Mouse (Mus musculus): Measurements from ENCODE around the gene Dapk1. TPM values are rescaled to one million over a fixed set of nuclear protein-coding genes. Genes with fewer than 3 reads are reported as not detected.

Gene Dapk1
- polyA plus RNA-seq, 1 experiment, result 12.0 TPM

DNA sequence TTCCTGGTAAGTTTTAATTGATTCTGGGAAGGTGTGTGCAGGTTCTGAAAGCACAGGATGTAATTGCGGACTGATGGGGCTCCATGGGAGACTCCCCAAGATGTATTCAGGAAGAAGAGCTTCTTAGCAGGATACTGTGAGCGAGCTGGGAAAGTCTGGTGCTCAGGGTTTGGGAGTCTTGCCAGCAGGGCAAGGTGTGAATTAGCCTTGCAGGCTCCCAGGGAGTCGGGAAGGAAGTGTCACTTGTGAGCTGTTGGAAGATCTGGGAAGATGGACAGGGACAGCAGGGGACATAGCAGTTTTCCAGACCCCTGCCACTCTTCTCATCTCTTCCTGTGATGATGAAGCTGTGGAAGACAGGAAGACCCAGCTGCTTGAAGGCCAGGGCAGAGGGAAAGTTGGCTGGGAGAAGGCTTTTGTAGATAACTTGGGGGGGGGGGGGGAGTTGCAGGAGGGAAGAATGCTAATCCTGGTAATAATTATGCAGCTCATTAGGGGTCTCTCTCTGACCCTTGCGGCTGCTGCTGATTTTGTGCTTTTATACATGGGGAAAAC lies 19.7 kb downstream of the Dapk1 start:
- Histone ChIP-seq H3K27ac (ENCODE audit: control insufficient read depth, insufficient read depth, low read depth, low read length, poor library complexity) (no peak overlapping the region), H3K4me1 (ENCODE audit: control insufficient read depth, insufficient read depth, low read length) (no peaks in the 10 kb centered on the region; the same call in 1 of the 2 replicates), H3K4me3 (replicated peaks; ENCODE audit: control insufficient read depth, low read depth, low read length) (no peak overlapping the region)
- no peak for TF ChIP-seq CTCF (IDR thresholded peaks at IDR 0.05; ENCODE audit: control insufficient read depth, insufficient read depth, low read length)
- no peak for TF ChIP-seq POLR2A (IDR thresholded peaks at IDR 0.05; ENCODE audit: borderline replicate concordance, control insufficient read depth, low read depth, low read length)
- 85% methylated on average over 4 of the region's 4 CpGs for WGBS

DNA sequence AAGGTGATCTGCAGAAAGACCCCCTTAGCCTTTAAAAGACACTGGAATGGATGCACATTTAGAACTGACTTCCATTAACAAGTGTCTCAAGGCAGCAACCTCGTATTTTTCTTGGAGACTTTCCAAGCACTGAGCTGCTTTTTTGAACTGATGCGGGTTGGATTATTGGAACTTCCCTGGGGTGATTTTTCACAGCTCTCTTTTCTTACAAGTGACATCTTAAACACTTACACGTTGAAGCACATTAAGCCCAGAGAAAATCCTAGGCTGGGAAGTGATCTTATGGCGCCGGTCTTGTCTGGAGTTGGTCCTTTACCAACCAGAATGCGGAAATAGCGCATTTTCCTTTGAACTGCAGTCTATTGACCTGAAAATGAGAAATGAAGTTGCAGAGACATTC lies 23.8 kb downstream of the Dapk1 start:
- 85% methylated on average over 7 of the region's 7 CpGs for WGBS
- Histone ChIP-seq H3K27ac (ENCODE audit: control insufficient read depth, insufficient read depth, low read depth, low read length, poor library complexity) (no peak overlapping the region), H3K4me3 (replicated peaks; ENCODE audit: control insufficient read depth, low read depth, low read length) (no peak overlapping the region), H3K4me1 (ENCODE audit: control insufficient read depth, insufficient read depth, low read length) (no peaks in the 10 kb centered on the region; the same call in 1 of the 2 replicates)
- TF ChIP-seq POLR2A (IDR thresholded peaks at IDR 0.05; ENCODE audit: borderline replicate concordance, control insufficient read depth, low read depth, low read length) (no peak), CTCF (IDR thresholded peaks at IDR 0.05; ENCODE audit: control insufficient read depth, insufficient read depth, low read length) (no peak)

DNA sequence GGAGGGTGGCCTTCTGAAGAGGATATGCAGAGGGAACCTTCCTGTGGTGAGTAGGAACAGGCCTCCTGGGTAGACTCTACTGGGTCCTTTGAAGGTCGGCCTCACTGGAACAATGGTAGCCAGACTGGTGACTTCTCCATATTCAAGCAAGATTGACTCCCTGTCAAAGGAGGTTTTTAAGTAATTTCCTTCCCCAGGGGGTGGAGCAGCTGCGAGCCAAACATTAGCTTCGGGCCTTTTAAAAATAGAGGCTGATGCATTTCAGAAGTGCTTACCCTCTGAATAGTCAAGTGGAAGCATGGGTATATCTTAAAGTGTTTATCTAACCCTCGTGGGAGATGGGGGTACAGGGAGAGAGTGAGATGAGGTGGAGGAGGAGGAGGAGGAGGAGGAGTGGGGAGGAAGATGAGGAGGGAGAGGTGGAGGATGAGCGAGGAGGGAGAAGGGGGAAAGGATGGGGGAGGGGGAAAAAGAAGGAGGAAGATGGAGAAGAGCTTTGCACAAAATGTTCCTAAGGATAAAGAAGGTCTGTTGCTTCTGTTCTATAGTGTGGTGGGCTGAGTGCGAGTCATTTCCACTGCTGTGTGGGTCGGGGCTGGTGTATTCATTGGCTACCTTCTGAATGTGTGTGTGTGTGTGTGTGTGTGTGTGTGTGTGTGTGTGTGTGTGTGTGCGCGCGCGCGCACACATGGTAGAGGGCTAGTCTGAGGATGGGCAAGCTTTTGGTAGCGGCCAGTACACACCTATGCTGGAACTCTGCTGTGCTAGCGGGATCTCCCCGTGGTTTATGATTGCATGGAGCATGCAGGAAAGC lies 26.3 kb downstream of the Dapk1 start:
- no peak overlapping the region for H3K27ac ChIP-seq (ENCODE audit: control insufficient read depth, insufficient read depth, low read depth, low read length, poor library complexity)
- 61% methylated on average over 15 of the region's 15 CpGs for WGBS

DNA sequence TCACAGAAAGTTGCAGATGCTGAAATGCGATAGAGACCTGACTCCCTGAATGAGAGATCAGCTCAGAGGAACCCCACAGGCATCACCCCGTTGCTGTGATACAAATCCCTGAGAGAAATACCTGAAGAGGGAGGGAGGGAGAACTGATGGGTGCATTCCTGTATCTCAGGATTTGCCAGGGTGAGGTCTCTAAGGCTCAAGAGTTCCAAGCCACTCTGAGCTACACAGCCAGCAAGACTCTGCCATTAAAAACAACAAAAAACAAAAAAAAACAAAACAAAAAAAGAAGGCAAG lies 26.9 kb downstream of the Dapk1 start:
- Histone ChIP-seq H3K27ac (ENCODE audit: control insufficient read depth, insufficient read depth, low read depth, low read length, poor library complexity) (no peak overlapping the region), H3K4me3 (replicated peaks; ENCODE audit: control insufficient read depth, low read depth, low read length) (no peak overlapping the region), H3K4me1 (ENCODE audit: control insufficient read depth, insufficient read depth, low read length) (no peaks in the 10 kb centered on the region)
- 72% methylated on average over 2 of the region's 2 CpGs for WGBS
- TF ChIP-seq POLR2A (IDR thresholded peaks at IDR 0.05; ENCODE audit: borderline replicate concordance, control insufficient read depth, low read depth, low read length) (no peak), CTCF (IDR thresholded peaks at IDR 0.05; ENCODE audit: control insufficient read depth, insufficient read depth, low read length) (no peak)

More for the DNA sequence above, 26.3 kb downstream of the Dapk1 start:
- Histone ChIP-seq H3K4me3 (replicated peaks; ENCODE audit: control insufficient read depth, low read depth, low read length) (no peak overlapping the region), H3K4me1 (ENCODE audit: control insufficient read depth, insufficient read depth, low read length) (no peaks in the 10 kb centered on the region)
- TF ChIP-seq POLR2A (IDR thresholded peaks at IDR 0.05; ENCODE audit: borderline replicate concordance, control insufficient read depth, low read depth, low read length) (no peak), CTCF (IDR thresholded peaks at IDR 0.05; ENCODE audit: control insufficient read depth, insufficient read depth, low read length) (no peak)

DNA sequence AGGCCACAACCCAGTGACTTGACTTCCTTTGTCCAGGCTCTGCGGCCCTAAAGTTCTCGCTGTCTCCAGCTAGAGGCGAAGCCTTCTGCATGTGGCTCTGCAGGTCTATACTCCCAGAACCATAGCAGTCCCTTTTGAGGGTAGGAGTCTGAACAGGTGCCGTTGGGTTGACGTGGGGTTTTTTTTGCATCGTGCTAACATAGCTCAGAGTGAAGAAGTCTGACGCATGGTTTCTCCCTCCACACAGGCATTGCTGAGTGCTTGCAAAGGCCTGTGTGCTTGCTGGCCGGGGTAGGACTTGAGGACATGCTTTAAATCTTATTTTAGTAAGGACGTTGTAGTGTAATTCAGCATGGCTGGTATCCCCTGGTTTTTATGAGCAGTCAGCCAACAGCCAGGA lies 27.7 kb downstream of the Dapk1 start:
- TF ChIP-seq POLR2A (IDR thresholded peaks at IDR 0.05; ENCODE audit: borderline replicate concordance, control insufficient read depth, low read depth, low read length), result no peak
- TF ChIP-seq CTCF (IDR thresholded peaks at IDR 0.05; ENCODE audit: control insufficient read depth, insufficient read depth, low read length), result no peak
- WGBS, result 83% methylated on average over 9 of the region's 9 CpGs
- no peak overlapping the region for H3K27ac ChIP-seq (ENCODE audit: control insufficient read depth, insufficient read depth, low read depth, low read length, poor library complexity)
- no peak overlapping the region for H3K4me3 ChIP-seq (replicated peaks; ENCODE audit: control insufficient read depth, low read depth, low read length)
- H3K4me1 ChIP-seq (ENCODE audit: control insufficient read depth, insufficient read depth, low read length), result no peaks in the 10 kb centered on the region

DNA sequence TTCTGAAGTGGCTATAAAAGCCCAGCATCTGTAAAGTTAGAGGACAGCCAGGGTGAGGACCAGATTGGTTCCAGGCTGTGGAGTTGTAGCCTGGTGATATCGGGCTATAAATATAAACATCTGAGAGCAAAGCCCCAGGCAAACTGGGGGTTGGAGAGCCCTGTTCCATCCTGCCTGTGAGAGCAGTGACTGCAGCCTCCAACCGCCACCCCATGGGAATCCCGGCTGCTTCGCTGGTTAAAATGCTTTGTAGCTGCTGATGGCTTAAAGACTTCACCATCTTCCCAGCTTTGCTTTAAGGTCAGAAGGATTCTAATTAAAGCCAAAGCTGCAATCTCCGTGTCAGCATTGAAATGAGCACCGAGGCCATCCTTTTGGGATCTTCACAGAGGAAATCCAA lies 32.2 kb downstream of the Dapk1 start:
- WGBS, result 86% methylated on average over 6 of the region's 6 CpGs
- Histone ChIP-seq H3K4me3 (replicated peaks; ENCODE audit: control insufficient read depth, low read depth, low read length) (no peak overlapping the region), H3K4me1 (ENCODE audit: control insufficient read depth, insufficient read depth, low read length) (no peaks in the 10 kb centered on the region), H3K27ac (ENCODE audit: control insufficient read depth, insufficient read depth, low read depth, low read length, poor library complexity) (no peak overlapping the region)
- TF ChIP-seq POLR2A (IDR thresholded peaks at IDR 0.05; ENCODE audit: borderline replicate concordance, control insufficient read depth, low read depth, low read length), result no peak
- TF ChIP-seq CTCF (IDR thresholded peaks at IDR 0.05; ENCODE audit: control insufficient read depth, insufficient read depth, low read length), result no peak

DNA sequence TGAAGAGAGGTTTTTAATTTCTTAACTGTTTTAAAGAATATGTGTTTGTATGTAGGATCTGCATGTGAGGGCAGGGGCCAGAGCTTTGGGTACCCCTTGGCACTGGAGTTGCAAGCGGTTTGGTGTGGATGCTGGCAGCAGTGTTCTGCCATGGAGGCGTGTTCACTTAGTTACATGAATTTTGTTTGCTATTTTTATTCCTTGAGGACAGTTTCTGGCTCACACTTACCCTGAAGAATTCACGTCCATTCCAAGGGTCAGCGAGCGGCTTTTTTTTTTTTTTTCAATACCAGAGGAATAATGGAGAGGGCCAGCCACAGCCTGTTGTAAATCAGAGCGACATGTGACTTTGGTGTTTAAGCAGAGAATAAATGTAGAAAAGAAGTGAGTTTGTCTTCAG lies 33.9 kb downstream of the Dapk1 start:
- H3K4me1 ChIP-seq (ENCODE audit: control insufficient read depth, insufficient read depth, low read length), result no peaks in the 10 kb centered on the region
- no peak overlapping the region for H3K4me3 ChIP-seq (replicated peaks; ENCODE audit: control insufficient read depth, low read depth, low read length)
- H3K27ac ChIP-seq (ENCODE audit: control insufficient read depth, insufficient read depth, low read depth, low read length, poor library complexity), result no peak overlapping the region
- WGBS, result 80% methylated on average over 6 of the region's 6 CpGs
- TF ChIP-seq POLR2A (IDR thresholded peaks at IDR 0.05; ENCODE audit: borderline replicate concordance, control insufficient read depth, low read depth, low read length) (no peak), CTCF (IDR thresholded peaks at IDR 0.05; ENCODE audit: control insufficient read depth, insufficient read depth, low read length) (no peak)

DNA sequence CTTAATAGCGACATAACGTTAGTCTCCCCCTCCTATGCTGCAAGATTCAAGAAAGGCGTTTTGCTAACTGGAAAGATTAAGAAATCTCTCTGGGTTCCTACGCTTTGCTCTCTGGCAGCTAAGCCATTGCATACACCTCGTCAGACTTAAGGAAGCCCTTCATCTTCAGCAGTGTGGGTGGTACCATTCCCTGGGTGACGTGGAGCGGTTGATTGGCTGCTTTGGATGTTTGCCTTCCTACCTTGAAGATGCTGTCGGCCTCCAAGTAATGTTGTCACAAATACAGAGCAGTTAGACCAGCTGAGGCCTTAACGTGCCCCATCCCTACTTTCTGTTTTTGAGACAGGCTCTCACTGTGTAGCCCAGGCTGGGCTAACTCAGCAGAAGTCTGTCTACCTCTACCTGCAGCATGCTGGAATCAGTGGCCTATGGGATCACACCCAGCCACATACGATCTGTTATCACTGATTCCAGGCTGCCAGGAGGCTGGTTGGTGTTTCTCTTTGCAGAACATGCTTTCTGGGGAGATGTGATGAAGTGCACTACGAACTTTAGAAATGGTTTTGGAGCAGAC lies 37.8 kb downstream of the Dapk1 start:
- no peaks in the 10 kb centered on the region for H3K4me1 ChIP-seq (ENCODE audit: control insufficient read depth, insufficient read depth, low read length)
- no peak overlapping the region for H3K4me3 ChIP-seq (replicated peaks; ENCODE audit: control insufficient read depth, low read depth, low read length)
- TF ChIP-seq CTCF (IDR thresholded peaks at IDR 0.05; ENCODE audit: control insufficient read depth, insufficient read depth, low read length) (no peak), POLR2A (IDR thresholded peaks at IDR 0.05; ENCODE audit: borderline replicate concordance, control insufficient read depth, low read depth, low read length) (no peak)
- WGBS, result 72% methylated on average over 11 of the region's 11 CpGs
- no peak overlapping the region for H3K27ac ChIP-seq (ENCODE audit: control insufficient read depth, insufficient read depth, low read depth, low read length, poor library complexity)
